Mouse (Mus musculus) heart, adult 2 months (tissue): Measurements from ENCODE around the gene Tmem98. TPM values are rescaled to one million over a fixed set of nuclear protein-coding genes. Genes with fewer than 3 reads are reported as not detected.

Source experiments
- DNase-seq, 2 experiments: peaks; one replicate each; pipeline ENCODE4 v3.0.0; 2021
- H3K27ac ChIP-seq: fragments of 200-600 bp; 2 replicates; pipeline ENCODE4 v1.8.1; 2022
- H3K27me3 ChIP-seq: fragments of 200-500 bp; 2 replicates; pipeline ENCODE4 v1.6.1; 2012; ENCODE audit warnings: mild to moderate bottlenecking, low read length, inconsistent platforms, mixed read lengths; ENCODE audit not compliant: control insufficient read depth, insufficient read depth
- H3K36me3 ChIP-seq: fragments of 200-500 bp; 2 replicates; pipeline ENCODE4 v1.6.1; 2012; ENCODE audit warnings: low read length, inconsistent platforms; ENCODE audit not compliant: control insufficient read depth, insufficient read depth
- H3K4me1 ChIP-seq: fragments of 200-500 bp; 2 replicates; pipeline ENCODE4 v1.6.1; 2011; ENCODE audit warnings: low read length; ENCODE audit not compliant: control insufficient read depth, insufficient read depth
- H3K4me3 ChIP-seq: fragments of 200-600 bp; 2 replicates; pipeline ENCODE4 v1.8.1; 2022
- H3K79me2 ChIP-seq: fragments of 200-500 bp; replicated peaks from 2 replicates; pipeline ENCODE4 v1.6.1; 2012; ENCODE audit warnings: mild to moderate bottlenecking, inconsistent platforms, low read length, moderate library complexity, mixed read lengths; ENCODE audit not compliant: control insufficient read depth, insufficient read depth
- H3K9ac ChIP-seq: fragments of 200-500 bp; 2 replicates; pipeline ENCODE4 v1.6.1; 2012; ENCODE audit warnings: low read depth, mild to moderate bottlenecking, control low read depth, inconsistent platforms, low read length, mixed read lengths
- CTCF ChIP-seq: fragments of 200-600 bp; IDR thresholded peaks from 2 replicates; pipeline ENCODE4 v1.8.1; 2022; ENCODE audit warnings: antibody characterized with exemption, mild to moderate bottlenecking, moderate library complexity
- EP300 ChIP-seq: fragments of 200-500 bp; IDR thresholded peaks from 2 replicates; pipeline ENCODE4 v1.6.1; 2011; ENCODE audit warnings: low read depth, low read length, control low read depth; ENCODE audit not compliant: insufficient read depth
- POLR2A ChIP-seq: fragments of 200-500 bp; IDR thresholded peaks from 2 replicates; pipeline ENCODE4 v1.6.1; 2011; ENCODE audit warnings: mild to moderate bottlenecking, low read depth, low read length, control low read depth; ENCODE audit not compliant: insufficient read depth
- WGBS: fragments of 180-500 bp; shearing (Covaris S2); methylation state at CpG from one replicate; pipeline ENCODE4 v1.1.7; 2018; 5-methylcytosine and 5-hydroxymethylcytosine counted together
- intact Hi-C: fragments of 180-260 bp; cut with DNase I; formaldehyde crosslinking; loops from one replicate; pipeline ENCODE4 v1.15.1; 2025
- polyA plus RNA-seq: library from polyadenylated mRNA; depleted of rRNA; stranded (reverse); fragments of >200 nt; gene quantifications from 2 replicates; pipeline ENCODE4 v1.2.3, GENCODE M21; 2012
- total RNA-seq, 2 experiments: library from RNA; stranded (reverse); gene quantifications; 2 replicates each; pipeline ENCODE4 v1.2.3; 2021

Gene Tmem98
- total and polyA plus RNA-seq, 3 experiments, result 11.2 to 29.3 (median 12.8) TPM

DNA sequence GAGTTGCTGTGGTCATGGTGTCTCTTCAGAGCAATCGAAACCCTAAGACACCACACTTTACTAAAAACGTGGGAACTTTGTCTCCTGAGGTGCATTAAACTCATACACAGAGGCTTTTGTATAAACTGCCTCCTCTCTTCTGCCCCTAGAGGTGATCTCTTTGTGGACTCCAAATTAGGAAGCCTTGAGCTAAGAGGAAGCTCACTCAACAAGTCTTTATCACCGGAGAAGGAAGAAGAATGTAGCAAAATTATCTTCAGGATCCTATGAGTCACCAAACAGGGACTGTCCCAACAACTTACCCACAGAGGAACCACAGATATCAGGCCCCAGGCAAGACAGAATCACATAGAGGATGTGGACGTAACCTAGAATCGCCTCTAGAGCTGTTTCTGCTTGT is 24.3 kb upstream of the Tmem98 start:
- TF ChIP-seq POLR2A (no peak), EP300 (no peak), CTCF (peak; percentile 26)
- no peaks in the 10 kb centered on the region for H3K4me1 ChIP-seq

GRCm38 (mm10) chr11:80789647-80790240 is 20.2 kb upstream of the Tmem98 start:
- Histone ChIP-seq H3K4me1 (no peaks in the 10 kb centered on the region), H3K9ac (no peak overlapping the region), H3K27me3 (no peaks in the 10 kb centered on the region), H3K79me2 (no peaks in the 10 kb centered on the region), H3K4me3 (no peak overlapping the region), H3K27ac (no peak overlapping the region), H3K36me3 (no peaks in the 10 kb centered on the region)
- intact Hi-C loops, result no loop called here
- TF ChIP-seq CTCF, result no peak
- no peak for TF ChIP-seq EP300
- TF ChIP-seq POLR2A, result no peak
- DNase-seq, result no peak
- WGBS, result 63% methylated on average over 7 of the region's 7 CpGs

More for the DNA sequence above, 24.3 kb upstream of the Tmem98 start:
- Histone ChIP-seq H3K36me3 (no peaks in the 10 kb centered on the region), H3K27ac (no peak overlapping the region), H3K9ac (no peak overlapping the region), H3K27me3 (no peaks in the 10 kb centered on the region), H3K4me3 (no peak overlapping the region), H3K79me2 (no peaks in the 10 kb centered on the region)
- intact Hi-C loops, result no loop called here
- WGBS, result 58% methylated on average over 5 of the region's 5 CpGs
- no peak for DNase-seq

DNA sequence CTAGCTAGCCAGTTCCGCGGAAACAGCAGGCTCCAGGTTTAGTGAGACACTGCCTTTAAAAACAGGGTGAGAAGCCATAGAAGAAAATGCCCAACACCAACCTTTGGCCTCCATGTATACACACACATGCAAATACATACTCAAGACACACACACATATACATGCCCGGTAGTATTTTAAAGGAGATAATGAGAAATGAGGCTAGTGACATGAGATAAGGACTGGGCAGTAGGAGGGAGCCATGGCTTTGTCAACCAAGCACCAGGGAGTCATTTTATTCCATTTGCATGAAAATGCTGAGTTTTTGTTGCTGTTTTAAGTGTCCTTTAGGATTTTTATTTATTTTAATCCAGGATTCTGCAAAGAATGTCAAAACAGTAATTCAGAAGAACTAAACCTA is 19.6 kb upstream of the Tmem98 start:
- 76% methylated on average over 3 of the region's 3 CpGs for WGBS
- no peak overlapping the region for H3K9ac ChIP-seq
- TF ChIP-seq CTCF (no peak), EP300 (no peak), POLR2A (no peak)
- intact Hi-C loops, result no loop called here
- no peaks in the 10 kb centered on the region for H3K27me3 ChIP-seq
- no peak overlapping the region for H3K27ac ChIP-seq
- no peaks in the 10 kb centered on the region for H3K79me2 ChIP-seq
- no peaks in the 10 kb centered on the region for H3K36me3 ChIP-seq
- no peak for DNase-seq
- no peak overlapping the region for H3K4me3 ChIP-seq
- 0 out of 2 replicates have a peak, but pooled peaks cover 1% of the 10 kb centered on the region for H3K4me1 ChIP-seq

DNA sequence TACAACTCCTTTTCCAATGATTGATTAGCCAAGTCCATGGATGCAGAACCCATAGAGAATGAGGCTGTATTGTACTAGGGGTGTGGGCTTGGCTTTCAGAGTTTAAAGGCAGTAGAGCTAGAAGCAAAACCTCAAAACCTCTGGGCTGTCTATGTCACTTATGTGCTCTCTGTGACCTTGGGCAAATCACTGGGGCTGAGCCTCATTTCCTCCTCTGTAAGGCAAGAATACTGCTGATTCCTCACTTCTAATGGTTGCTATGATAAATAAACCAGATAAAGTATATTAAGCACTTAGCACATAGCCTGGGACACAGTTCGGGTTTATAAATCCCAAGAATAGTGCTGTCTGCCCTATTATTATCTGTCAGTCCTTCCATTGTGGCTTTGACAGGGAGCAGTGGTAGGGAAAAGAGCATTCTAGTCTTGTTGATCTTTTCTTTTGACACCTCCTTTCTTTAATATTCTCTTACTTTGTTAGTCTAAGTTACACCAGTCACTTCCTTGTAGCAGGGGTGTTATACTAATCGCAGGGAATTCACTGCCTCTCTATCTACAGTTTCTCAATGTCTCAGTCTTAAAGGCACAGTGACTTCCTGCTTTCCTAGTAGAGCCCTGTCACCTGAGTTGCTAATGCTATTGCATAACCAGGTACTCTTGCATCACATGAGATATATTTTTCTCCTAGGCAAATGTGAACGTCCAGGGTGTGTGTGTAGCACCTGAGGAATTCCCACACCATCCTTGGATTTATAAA is 18.1 kb upstream of the Tmem98 start:
- DNase-seq, result no peak
- no peaks in the 10 kb centered on the region for H3K36me3 ChIP-seq
- 40% methylated on average over 3 of the region's 3 CpGs for WGBS
- H3K79me2 ChIP-seq, result no peaks in the 10 kb centered on the region
- no peak overlapping the region for H3K9ac ChIP-seq
- intact Hi-C loops, result no loop called here
- TF ChIP-seq CTCF, result no peak
- H3K27ac ChIP-seq, result no peak overlapping the region
- H3K4me1 ChIP-seq, result 0 out of 2 replicates have a peak, but pooled peaks cover 1% of the 10 kb centered on the region
- H3K4me3 ChIP-seq, result no peak overlapping the region
- H3K27me3 ChIP-seq, result no peaks in the 10 kb centered on the region

- no peak overlapping the region for H3K9ac ChIP-seq
- H3K27me3 ChIP-seq, result no peaks in the 10 kb centered on the region
- H3K36me3 ChIP-seq, result no peaks in the 10 kb centered on the region
- 85% methylated on average over 4 of the region's 4 CpGs for WGBS
- intact Hi-C loops, result no loop called here
- H3K4me1 ChIP-seq, result 0 out of 2 replicates have a peak, but pooled peaks cover 1% of the 10 kb centered on the region
- no peak overlapping the region for H3K27ac ChIP-seq
- TF ChIP-seq POLR2A (no peak), CTCF (no peak), EP300 (no peak)
- no peak overlapping the region for H3K4me3 ChIP-seq
- DNase-seq, result no peak
- H3K79me2 ChIP-seq, result no peaks in the 10 kb centered on the region
These were observed 16.6 kb upstream of the Tmem98 start for GRCm38 (mm10) chr11:80793386-80793785.

DNA sequence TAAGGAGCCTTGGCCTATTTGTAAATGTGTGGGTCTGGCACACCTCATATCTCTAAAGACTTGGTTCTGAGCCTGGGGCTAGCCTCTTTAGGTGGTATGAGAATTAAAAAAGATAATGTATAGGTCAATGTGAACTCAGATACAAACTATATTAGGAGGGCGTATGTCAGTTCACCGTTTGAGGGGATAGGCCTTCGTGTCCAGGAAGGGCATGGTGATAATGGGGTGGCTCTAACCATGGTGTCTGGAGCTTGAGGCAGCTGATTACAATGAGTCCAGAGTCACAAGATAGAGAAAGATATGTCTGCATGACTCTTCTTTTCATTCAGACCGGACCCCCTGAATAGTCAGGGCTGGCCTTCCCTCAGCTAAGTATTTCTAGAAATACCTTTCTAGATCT is 15.7 kb upstream of the Tmem98 start:
- Histone ChIP-seq H3K36me3 (no peaks in the 10 kb centered on the region), H3K27ac (no peak overlapping the region), H3K27me3 (no peaks in the 10 kb centered on the region), H3K79me2 (no peaks in the 10 kb centered on the region), H3K9ac (no peak overlapping the region), H3K4me3 (no peak overlapping the region), H3K4me1 (0 out of 2 replicates have a peak, but pooled peaks cover 1% of the 10 kb centered on the region)
- DNase-seq, result no peak
- TF ChIP-seq POLR2A (no peak), CTCF (no peak), EP300 (no peak)
- 93% methylated on average over 4 of the region's 4 CpGs for WGBS
- intact Hi-C loops, result no loop called here
